Mouse (Mus musculus) liver, embryonic 14.5 days (tissue): ENCODE data around the gene Pitpna.

Experiments used
- CTCF ChIP-seq: IDR thresholded peaks from 2 replicates; pipeline ENCODE4 v1.5.1; 2016; ENCODE audit warnings: antibody characterized with exemption, low read depth, control low read depth
- EP300 ChIP-seq: IDR thresholded peaks from 2 replicates; pipeline ENCODE4 v1.6.1; 2016; ENCODE audit warnings: antibody characterized with exemption, low read depth

DNA sequence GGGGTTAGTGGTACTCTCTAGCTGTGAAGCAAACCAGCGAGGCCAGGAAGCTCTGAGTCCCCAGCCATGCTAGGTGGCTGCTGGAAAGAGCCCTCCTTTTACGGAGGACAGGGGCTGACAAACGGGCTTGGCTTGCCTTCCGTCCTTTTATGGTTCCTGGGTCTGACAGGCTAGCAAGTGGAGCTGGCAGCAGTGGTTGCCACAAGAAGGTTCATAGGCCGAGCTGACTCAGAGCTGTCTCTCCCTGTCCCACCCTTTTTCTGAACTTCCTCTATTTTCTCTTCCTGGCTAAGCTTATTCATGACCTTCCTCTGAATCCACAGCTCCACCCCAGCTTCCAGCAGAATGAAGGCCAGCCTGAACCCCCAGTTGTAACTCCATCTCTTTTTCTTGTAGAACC lies 4.7 kb downstream of the Pitpna start:
- TF ChIP-seq CTCF = no peak
- TF ChIP-seq EP300 = no peak
